Mouse (Mus musculus): ENCODE measurements at regions not wholly inside any gene's neighbourhood (a gene's known extent, or its start where the extent isn't known, plus 50 kb on each side); places are given as distances from the start of the nearest gene placed in this dataset.

GRCm38 (mm10) chr1:56738641-56739040, 101.4 kb upstream of the Hsfy2 start:
- DNase-seq (ENCODE audit: low read depth, low spot score) = no peak

DNA sequence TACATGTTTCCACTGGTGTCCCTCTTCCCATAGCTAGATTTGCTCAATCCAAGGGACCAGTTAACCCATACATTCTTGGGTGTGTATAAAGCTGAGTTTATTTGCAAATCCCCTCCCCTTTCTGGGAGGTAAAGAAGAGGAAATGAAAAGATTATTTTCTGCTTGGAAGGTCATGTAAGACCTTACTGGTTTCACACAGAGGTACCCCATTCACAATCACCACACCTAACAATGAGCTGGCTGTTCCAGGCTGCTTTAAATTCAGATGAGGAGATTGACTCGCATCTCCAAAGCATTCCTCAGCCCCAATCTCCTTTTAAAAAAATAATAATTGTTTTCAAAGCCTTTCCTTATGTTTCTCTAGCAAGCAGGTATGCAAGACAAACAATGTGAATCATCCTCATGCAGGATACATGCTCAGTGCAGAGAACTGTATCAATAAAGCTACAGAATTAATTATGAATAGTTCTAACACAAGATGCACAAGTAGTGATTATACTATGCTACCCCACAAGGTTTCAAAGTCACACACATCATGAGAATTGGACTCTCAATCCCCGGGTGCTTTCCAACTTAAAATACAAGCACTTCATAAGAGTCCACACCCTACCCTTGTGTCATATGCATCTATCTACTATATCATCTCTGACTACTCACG, 89.1 kb upstream of the Hsfy2 start:
- DNase-seq (ENCODE audit: low read depth, low spot score) = peak; percentile 12

DNA sequence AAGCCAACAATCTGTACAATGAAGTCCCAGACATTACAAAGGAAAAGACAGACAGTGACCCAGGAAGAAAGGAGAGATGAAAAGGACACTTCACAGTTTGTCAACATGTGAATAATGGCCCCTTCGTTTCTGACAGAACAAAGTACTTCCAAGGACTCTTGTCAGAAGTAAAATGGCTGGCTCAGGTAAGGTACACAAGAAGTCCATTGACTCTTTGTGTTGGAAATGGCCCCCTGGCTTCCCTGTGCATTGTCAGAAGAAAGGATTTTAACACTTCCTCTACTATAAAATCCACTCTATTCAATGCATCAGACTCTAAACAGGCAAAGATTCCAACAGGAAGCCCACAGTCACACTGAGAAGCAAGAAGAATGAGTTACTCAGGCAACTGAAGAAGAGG, 86.4 kb upstream of the Hsfy2 start:
- DNase-seq (ENCODE audit: low read depth, low spot score) = no peak

DNA sequence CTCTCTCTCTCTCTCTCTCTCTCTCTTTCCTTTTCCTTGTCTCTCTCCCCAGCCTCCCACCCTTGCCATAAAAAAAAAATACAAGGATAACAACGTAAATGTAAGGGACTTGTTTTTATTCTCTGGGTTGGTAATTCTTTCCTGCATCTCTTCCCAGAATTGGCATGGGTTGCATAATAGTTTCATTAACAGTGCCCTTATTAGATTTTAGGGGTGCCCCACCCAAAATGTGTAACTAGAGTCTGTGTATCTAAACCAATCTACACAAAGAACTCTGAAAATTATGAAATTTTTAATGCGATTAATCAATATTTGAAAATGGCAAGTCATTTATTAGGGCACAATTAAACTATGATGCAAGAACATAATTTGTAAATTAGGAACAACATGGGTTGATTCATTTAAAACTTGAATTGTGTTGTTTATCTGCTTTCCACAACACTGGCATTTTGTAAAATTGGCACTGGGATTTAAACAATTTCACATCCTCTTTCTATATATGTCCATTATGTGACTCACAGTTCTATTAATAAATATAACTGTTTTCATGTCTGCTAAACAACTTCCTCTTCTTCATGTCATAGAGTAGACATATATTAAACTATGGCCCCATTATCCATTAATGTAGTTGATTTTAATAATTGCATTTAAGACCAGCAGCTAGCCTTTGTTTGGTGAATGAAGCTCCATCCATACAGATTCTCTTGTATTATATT, 75.9 kb upstream of the Hsfy2 start:
- DNase-seq (ENCODE audit: low read depth, low spot score) = no peak

- no peak for DNase-seq (ENCODE audit: low read depth, low spot score)
These were observed 63.2 kb upstream of the Hsfy2 start for GRCm38 (mm10) chr1:56700451-56700850.

- DNase-seq (ENCODE audit: low read depth, low spot score) = no peak
These were observed 60.3 kb upstream of the Hsfy2 start for GRCm38 (mm10) chr1:56697509-56697908.

Measured in mesoderm, embryonic 11.5 days (tissue).